Mouse (Mus musculus) liver, embryonic 16.5 days (tissue): ENCODE data around the gene Rab40c. TPM values are rescaled to one million over a fixed set of nuclear protein-coding genes. Genes with fewer than 3 reads are reported as not detected.

Source experiments
- ATAC-seq: fragments of 200-750 bp; cut with Nextera tagmentation; 2 replicates; pipeline ENCODE4 v1.8.0; 2017; ENCODE audit warnings: low read depth, mild to moderate bottlenecking, moderate number of reproducible peaks, moderate library complexity
- H3K27ac ChIP-seq: fragments of 300-500 bp; sonication (generic); 2 replicates; pipeline ENCODE4 v1.5.1; 2014; ENCODE audit warnings: mild to moderate bottlenecking, low read length
- H3K27me3 ChIP-seq: fragments of 300-500 bp; sonication (generic); 2 replicates; pipeline ENCODE4 v1.6.1; 2014; ENCODE audit warnings: low read depth, low read length, mixed read lengths; ENCODE audit not compliant: control insufficient read depth, insufficient read depth
- H3K36me3 ChIP-seq: fragments of 300-500 bp; sonication (generic); 2 replicates; pipeline ENCODE4 v1.6.1; 2014; ENCODE audit warnings: mild to moderate bottlenecking; ENCODE audit not compliant: control insufficient read depth, insufficient read depth
- H3K4me1 ChIP-seq: fragments of 300-500 bp; sonication (generic); 2 replicates; pipeline ENCODE4 v1.6.1; 2014; ENCODE audit warnings: low read depth, low read length, mixed read lengths; ENCODE audit not compliant: control insufficient read depth
- H3K4me2 ChIP-seq: fragments of 300-500 bp; sonication (generic); 2 replicates; pipeline ENCODE4 v1.6.1; 2014; ENCODE audit warnings: low read depth, low read length, mixed read lengths
- H3K4me3 ChIP-seq: fragments of 300-500 bp; sonication (generic); 2 replicates; pipeline ENCODE4 v1.5.1; 2014; ENCODE audit warnings: low read depth, mild to moderate bottlenecking, low read length
- H3K9ac ChIP-seq: fragments of 300-500 bp; sonication (generic); 2 replicates; pipeline ENCODE4 v1.6.1; 2014; ENCODE audit warnings: low read depth, low read length
- H3K9me3 ChIP-seq: fragments of 300-500 bp; sonication (generic); replicated peaks from 2 replicates; pipeline ENCODE4 v1.6.1; 2016; ENCODE audit warnings: low read length; ENCODE audit not compliant: control insufficient read depth
- WGBS: fragments of 180-500 bp; shearing (Covaris S2); extraction: QIAGEN DNeasy Blood & Tissue Kit; methylation state at CpG from one replicate; pipeline ENCODE4 v1.1.7; 2014; ENCODE audit not compliant: insufficient replicate concordance; 5-methylcytosine and 5-hydroxymethylcytosine counted together
- polyA plus RNA-seq: library from polyadenylated mRNA; unstranded; fragments of >200 nt; fragmentation: Nextera tagmentation; extraction: Ambion mirVana; gene quantifications from 2 replicates; pipeline ENCODE4 v1.2.1, GENCODE M21; 2015

Rab40c gene
- polyA plus RNA-seq, 1 experiment from 2014 or later: 7.0 TPM

DNA sequence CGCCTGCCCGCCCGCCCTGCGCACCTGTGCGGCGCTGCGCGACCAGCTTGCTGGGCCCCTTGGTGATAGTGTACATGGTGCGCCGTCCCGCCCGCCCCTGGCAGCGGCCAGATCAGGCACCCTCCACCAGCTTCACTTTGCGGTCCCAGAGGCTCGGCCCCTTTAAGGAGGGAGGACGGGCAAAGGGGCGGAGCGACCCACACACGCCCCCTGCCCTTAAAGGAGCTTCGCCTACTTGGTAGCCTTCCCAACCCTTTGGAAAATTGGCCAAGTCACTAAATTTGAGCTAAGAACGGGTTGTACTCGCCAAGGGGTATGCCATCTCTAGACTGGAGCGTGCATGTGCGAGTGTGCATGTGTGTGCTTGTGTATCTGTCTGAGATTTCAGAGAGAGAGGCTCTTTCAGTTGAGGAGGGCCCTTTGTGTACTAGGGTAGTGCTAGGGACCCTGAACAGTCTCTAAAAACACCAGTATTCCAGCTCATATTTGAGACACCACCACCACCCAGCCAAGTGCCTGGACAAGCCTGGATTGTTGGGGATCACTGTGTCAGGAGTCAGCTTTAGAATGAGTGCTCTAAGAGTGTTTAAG, 50.8 kb downstream of the Rab40c start, which contains the start of gene Mcrip2:
Mcrip2 (minus strand) TSS at position 164 of the 591 bp plus-strand sequence.
- H3K4me3 ChIP-seq: peak within 1 kb of the TSS; percentile 71
- H3K9me3 ChIP-seq: no peaks in the 10 kb centered on the region
- no peaks in the 10 kb centered on the region for H3K27me3 ChIP-seq
- peak within 1 kb of the TSS; percentile 65 for H3K27ac ChIP-seq
- H3K4me2 ChIP-seq: peak within 1 kb of the TSS; percentile 82
- H3K4me1 ChIP-seq: peaks cover 20% of the 10 kb centered on the region
- no peaks in the 10 kb centered on the region for H3K36me3 ChIP-seq
- peak within 1 kb of the TSS; percentile 70 for H3K9ac ChIP-seq
- peak; percentile 80 for ATAC-seq
- 0% methylated on average over 24 of the region's 24 CpGs for WGBS

DNA sequence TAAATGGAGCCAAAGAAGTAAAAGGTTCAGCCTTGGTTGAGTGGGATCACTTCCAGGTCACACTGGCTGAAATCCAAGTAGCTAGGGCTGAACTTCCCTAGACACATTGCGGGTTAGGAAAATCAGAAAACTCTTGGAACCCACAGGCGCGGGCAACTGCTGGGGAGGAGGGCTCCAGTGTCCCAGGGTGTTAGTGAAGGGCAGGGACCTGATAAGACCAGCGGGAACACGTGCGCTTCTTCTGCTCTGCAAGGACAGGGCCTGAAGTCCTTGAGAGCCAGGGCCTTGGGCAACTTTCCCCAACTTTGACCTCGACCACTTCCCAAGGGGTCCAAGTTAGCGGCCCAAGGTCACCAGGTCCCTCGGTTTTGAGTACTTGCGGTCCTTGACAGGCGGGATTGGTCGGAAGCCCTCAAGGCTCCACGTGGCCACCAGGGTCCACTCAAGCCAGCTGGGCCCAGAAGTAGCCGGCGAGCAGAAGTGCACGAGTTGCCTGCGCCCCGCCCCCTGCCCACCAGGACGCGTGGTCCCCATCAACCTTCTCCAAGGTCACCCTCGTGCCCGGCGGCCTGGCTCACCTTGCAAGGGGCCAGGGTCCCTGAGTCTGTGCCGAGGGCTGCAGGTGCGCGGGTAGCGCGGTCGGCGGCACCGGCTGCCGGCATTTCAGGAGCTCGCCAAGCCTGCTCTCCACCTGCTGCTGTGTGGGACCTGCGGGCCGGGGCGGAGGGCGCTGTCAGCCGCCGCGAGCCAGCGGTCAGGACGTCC, 51.5 kb downstream of the Rab40c start:
- Histone ChIP-seq H3K4me2 (peak overlapping the region; percentile 82), H3K4me3 (peak overlapping the region; percentile 71), H3K27ac (peak overlapping the region; percentile 65), H3K9me3 (no peaks in the 10 kb centered on the region), H3K4me1 (peaks cover 20% of the 10 kb centered on the region), H3K9ac (peak overlapping the region; percentile 70), H3K36me3 (no peaks in the 10 kb centered on the region), H3K27me3 (no peaks in the 10 kb centered on the region)
- WGBS: under 1% methylated on average over 42 of the region's 42 CpGs
- ATAC-seq: peak; percentile 46

DNA sequence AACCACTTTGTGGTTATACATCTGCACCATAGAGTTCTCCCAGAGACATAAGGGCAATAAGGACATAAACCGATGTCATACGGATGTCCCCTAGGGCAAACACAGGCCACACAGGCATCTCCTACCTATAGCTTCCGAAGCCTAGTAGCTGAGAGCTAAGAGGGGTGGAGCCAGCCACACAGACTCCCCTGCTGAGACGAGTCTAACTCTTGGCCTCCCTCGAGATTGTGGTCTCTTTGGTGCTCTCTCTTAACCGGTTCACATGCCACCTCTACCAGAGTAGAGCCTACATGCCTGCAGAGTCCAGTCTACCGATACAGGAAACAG, 52.1 kb downstream of the Rab40c start:
- Histone ChIP-seq H3K4me2 (peak overlapping the region; percentile 82), H3K9me3 (no peaks in the 10 kb centered on the region), H3K36me3 (no peaks in the 10 kb centered on the region), H3K27me3 (no peaks in the 10 kb centered on the region), H3K4me3 (peak overlapping the region; percentile 71), H3K27ac (peak overlapping the region; percentile 65), H3K9ac (peak overlapping the region; percentile 70), H3K4me1 (peaks cover 20% of the 10 kb centered on the region)
- WGBS: 5% methylated on average over 7 of the region's 7 CpGs
- ATAC-seq: peak; percentile 31

DNA sequence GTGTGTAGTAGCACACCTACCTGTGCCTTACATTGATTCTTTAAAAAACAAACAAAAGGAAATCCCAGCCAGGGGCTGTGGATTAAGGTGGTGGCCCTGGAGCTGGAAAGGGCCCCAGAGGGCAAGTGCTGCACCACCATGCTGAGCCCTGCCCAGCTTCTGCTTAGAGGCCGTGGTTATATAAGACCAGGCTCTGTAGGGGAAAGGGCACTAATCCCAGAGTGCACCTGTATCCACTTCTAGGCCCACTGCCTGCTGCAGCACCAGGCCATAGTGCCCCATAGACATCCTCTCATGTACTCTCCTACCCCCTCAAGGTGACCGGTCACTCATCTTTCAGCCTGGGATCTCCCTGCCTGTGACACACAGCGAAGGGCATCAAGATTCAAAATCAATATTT, 53.4 kb downstream of the Rab40c start:
- H3K9me3 ChIP-seq: no peaks in the 10 kb centered on the region
- no peak overlapping the region for H3K4me2 ChIP-seq
- H3K4me1 ChIP-seq: peaks cover 30% of the 10 kb centered on the region
- 80% methylated on average over 3 of the region's 3 CpGs for WGBS
- H3K4me3 ChIP-seq: no peak overlapping the region
- H3K27ac ChIP-seq: no peak overlapping the region
- H3K9ac ChIP-seq: no peak overlapping the region
- ATAC-seq: no peak
- H3K27me3 ChIP-seq: no peaks in the 10 kb centered on the region
- H3K36me3 ChIP-seq: no peaks in the 10 kb centered on the region

DNA sequence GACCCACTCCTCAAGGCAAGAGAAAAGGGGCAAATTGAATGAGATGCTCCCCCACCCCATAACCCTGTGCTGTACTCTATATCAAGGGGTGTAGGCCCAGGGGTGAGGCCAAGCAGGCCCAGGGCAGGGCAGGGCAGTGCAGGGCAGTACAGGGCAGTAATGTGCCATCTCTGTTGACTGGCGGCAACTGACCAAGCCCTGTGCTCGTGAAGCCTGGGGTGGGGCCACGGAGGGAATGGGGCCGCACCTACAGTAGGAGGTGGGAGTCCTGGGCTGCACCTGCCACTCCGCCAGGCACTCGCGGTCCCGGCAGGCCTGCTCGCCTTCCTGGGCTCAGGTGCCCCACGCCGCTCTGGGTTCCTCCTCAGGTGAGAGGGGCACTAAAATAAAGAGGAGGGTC, 54.2 kb downstream of the Rab40c start:
- ATAC-seq: no peak
- H3K27me3 ChIP-seq: no peaks in the 10 kb centered on the region
- H3K9me3 ChIP-seq: no peaks in the 10 kb centered on the region
- peaks cover 38% of the 10 kb centered on the region for H3K4me1 ChIP-seq
- no peak overlapping the region for H3K4me2 ChIP-seq
- no peak overlapping the region for H3K9ac ChIP-seq
- no peak overlapping the region for H3K27ac ChIP-seq
- H3K4me3 ChIP-seq: no peak overlapping the region
- no peaks in the 10 kb centered on the region for H3K36me3 ChIP-seq
- whole genome bisulfite sequencing: 77% methylated on average over 11 of the region's 11 CpGs

DNA sequence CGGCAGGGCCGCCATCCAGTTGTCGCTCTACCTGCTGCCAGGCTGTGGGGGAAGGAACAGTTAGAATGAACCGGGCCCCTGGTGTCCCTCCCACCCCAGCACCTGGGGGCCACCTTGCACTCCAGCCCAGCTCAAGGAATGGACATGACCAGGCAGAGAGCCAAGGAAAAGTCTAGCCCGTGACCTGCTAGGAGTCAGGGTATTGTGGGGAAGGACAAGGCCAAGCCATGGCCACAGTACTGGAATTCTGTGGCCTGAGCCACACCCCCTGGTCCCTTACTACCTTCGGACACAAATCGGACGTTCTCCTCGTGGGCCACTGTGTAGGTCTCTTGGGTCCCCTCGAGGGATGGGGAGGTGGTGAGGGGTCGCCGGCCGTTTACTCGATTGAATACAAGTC, 55.2 kb downstream of the Rab40c start:
- Histone ChIP-seq H3K36me3 (no peaks in the 10 kb centered on the region), H3K4me3 (no peak overlapping the region), H3K9ac (no peak overlapping the region), H3K27ac (no peak overlapping the region), H3K27me3 (no peaks in the 10 kb centered on the region), H3K9me3 (no peaks in the 10 kb centered on the region), H3K4me1 (peaks cover 43% of the 10 kb centered on the region), H3K4me2 (no peak overlapping the region)
- WGBS: 81% methylated on average over 14 of the region's 14 CpGs
- no peak for ATAC-seq

DNA sequence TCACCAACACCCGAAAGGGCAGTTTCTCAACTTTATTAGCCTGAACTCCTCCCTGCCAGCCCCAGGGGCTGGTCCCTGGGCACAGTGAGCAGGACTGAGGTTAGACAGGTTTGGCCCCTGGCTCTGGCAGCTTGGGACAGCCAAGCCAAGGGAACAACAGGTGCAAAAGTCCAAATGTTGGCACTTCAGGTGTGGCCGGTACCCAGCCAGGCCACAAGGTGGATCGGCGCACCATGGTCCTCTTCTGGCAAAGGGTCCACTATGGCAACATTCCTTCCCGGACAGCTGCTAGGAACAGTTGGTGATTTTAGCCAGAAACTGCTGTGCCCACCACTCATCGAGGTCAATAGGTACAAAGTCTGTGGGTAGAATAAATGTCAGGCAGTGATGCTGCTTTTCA, 55.8 kb downstream of the Rab40c start:
- Histone ChIP-seq H3K9ac (no peak overlapping the region), H3K27me3 (no peaks in the 10 kb centered on the region), H3K27ac (no peak overlapping the region), H3K4me2 (no peak overlapping the region), H3K4me1 (peaks cover 39% of the 10 kb centered on the region), H3K9me3 (no peaks in the 10 kb centered on the region), H3K4me3 (no peak overlapping the region), H3K36me3 (no peaks in the 10 kb centered on the region)
- ATAC-seq: no peak
- WGBS: 85% methylated on average over 6 of the region's 6 CpGs

DNA sequence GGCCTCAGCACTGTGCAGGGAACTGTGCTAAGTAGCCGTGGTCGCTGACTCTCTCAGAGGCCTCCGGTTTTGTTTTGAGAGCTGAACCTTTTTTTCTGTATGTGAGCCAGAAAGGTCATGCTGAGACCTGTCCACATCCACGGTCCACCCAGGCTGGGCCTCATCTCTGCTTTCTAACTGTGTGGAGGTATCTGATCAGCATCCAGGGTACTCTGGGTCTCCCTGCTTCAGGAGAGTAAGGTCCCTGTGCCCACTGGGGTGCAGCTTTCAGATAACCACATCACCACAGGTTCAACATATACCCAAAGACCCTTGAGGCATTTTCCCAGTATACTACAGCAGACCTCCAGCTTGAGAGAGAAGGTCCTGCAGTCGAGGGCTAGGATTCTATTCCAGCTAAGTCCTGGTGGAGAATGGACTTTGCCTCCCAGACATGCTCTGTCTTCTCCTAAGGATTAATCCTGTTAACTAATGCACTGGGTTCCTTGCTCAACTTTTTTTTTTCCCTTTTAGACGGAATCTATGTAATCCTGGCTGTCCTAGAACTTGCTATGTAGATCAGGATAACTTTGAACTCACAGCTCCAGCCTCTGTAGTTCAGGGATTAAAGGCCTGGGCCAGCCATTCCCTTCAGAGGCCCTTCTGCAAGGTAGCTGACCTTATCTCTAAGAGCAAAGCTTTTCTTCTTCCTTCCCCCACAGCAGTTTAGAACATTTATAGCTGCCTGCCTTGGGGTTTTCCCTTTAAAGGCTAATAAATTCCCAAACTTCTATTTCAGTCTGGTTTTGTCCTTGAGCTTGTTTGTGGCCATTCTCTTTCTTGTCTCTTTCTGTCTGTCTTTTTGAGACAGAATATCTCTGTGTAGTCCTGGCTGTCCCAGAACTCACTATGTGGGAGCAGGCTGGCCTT, 57.6 kb downstream of the Rab40c start:
- Histone ChIP-seq H3K9me3 (no peaks in the 10 kb centered on the region), H3K4me1 (peaks cover 25% of the 10 kb centered on the region), H3K9ac (peak overlapping the region; percentile 88), H3K27ac (peak overlapping the region; percentile 72), H3K4me2 (peak overlapping the region; percentile 97), H3K4me3 (peak overlapping the region; percentile 82), H3K27me3 (no peaks in the 10 kb centered on the region), H3K36me3 (no peaks in the 10 kb centered on the region)
- ATAC-seq: peak; percentile 7; the same call in 1 of the 2 replicates
- WGBS: 8% methylated on average over 6 of the region's 6 CpGs
